Mouse (Mus musculus): ENCODE results near the gene Marcksl1. TPM values are rescaled to one million over a fixed set of nuclear protein-coding genes. Genes with fewer than 3 reads are reported as not detected.

Gene Marcksl1
- total RNA-seq (2014; rRNA removed) (1,946 and 1,960 TPM in 2 replicates), polyA plus RNA-seq (2015; fragmentation: Nextera tagmentation; extraction: Ambion mirVana) (2,276 and 2,298 TPM in 2 replicates)

DNA sequence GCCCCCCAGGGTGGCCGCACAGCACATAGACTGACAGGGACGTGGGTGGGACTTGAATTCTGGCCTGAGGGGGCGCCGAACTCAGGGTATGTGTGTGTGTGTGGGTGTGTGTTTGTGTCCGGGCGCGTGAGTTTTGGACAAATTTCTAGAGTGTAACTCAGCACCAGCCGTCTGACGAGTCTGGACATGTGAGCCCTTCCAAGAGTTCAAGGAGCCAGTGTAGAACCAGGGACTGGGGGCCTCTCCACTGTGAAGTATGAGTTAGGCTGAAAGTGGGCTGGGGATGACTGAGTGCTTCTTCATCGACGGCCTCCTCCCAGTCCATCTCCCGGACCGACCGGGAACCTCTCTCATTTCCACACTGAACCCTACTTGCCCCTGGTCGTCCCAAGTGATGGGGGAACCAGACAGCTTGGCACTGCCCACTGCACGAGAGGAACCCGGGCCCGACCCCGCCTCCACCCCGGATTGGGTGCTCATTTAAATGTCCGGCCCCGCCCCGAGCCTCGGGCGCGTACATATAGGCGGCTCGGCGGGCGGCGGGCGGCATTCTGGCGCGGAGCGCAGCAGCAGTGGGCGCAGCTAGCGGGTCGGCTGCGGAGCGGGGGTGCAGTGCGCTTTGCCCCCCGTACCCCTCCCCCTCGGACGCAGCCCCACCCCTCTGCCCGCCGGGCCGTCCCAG is at the start of gene Marcksl1:
TSS of gene Marcksl1 (plus strand) at position 496 of the 682 bp plus-strand sequence.
- Histone ChIP-seq H3K9ac (peak within 1 kb of the TSS; percentile 100), H3K27me3 (ENCODE audit: insufficient read depth, low read length) (no peaks in the 10 kb centered on the region), H3K4me3 (ENCODE audit: low read depth, low read length) (peak within 1 kb of the TSS; percentile 100), H3K4me1 (ENCODE audit: insufficient read depth) (no peaks in the 10 kb centered on the region), H3K9me3 (ENCODE audit: low read length) (no peaks in the 10 kb centered on the region), H3K36me3 (ENCODE audit: insufficient read depth) (peaks cover 14% of the 10 kb centered on the region), H3K4me2 (ENCODE audit: low read depth) (peak within 1 kb of the TSS; percentile 71), H3K27ac (ENCODE audit: low read depth, low read length) (peak within 1 kb of the TSS; percentile 98)
- 5% methylated on average over 45 of the region's 47 CpGs for WGBS
- ATAC-seq (peak; percentile 88), DNase-seq (peak; percentile 93)
- 0 out of 2 replicates have a peak, but pooled peaks have one; percentile 2 for TF ChIP-seq CTCF (IDR thresholded peaks at IDR 0.05; ENCODE audit: low read depth)

DNA sequence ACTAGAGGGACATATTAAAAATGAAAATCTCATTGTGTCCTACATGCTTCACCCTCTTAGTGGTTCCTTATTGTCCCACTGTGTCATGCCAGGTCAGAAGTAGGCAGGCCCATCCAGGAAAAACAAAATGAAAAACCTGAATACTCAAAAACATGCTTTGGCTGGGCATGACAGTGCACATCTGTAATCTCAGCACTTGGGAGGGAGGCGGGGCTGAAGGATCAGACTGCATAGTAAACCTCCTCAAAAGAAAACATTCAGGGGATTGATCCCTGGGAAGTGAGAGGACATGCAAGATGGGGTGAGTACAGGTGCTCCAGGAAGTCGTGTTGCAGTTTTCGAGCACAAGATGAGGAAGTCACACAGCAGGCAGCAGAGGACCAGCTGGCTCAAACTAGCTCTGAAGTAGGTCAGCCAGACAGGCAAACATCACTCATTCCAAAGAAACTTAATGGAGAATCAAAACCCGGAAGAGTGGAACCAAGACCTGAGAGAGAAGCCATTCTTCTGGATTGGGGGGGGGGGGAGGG is 49.0 kb upstream of the Marcksl1 start:
- 84% methylated on average over 4 of the region's 4 CpGs for WGBS
- H3K9ac ChIP-seq: no peak overlapping the region

DNA sequence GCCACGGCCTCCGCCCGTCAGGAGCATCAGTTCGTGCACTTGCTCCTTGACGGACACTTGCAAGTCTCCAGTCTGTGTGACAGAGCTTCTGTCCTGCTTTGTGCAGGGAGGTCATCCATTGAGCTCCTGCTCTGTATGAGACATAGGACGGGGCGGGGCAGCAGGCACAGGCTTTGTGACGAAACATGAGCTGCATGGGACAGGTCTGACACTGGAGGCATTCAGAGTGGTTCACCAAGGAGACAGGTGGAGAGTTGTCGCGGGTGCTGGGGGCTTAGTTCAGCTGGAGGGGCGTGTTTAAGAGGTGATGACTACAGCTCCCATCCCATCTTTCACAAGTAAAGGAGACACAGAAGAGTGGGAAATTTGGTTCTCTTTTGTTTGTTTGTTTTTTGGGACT is 37.3 kb upstream of the Marcksl1 start:
- Histone ChIP-seq H3K9ac (no peak overlapping the region), H3K4me3 (ENCODE audit: low read depth, low read length) (no peak overlapping the region), H3K36me3 (ENCODE audit: insufficient read depth) (peaks cover 73% of the 10 kb centered on the region), H3K27ac (ENCODE audit: low read depth, low read length) (no peak overlapping the region), H3K4me1 (ENCODE audit: insufficient read depth) (no peaks in the 10 kb centered on the region), H3K9me3 (ENCODE audit: low read length) (no peaks in the 10 kb centered on the region), H3K27me3 (ENCODE audit: insufficient read depth, low read length) (no peaks in the 10 kb centered on the region), H3K4me2 (ENCODE audit: low read depth) (no peak overlapping the region)
- 92% methylated on average over 11 of the region's 11 CpGs for WGBS
- ATAC-seq: no peak
- TF ChIP-seq CTCF (IDR thresholded peaks at IDR 0.05; ENCODE audit: low read depth): no peak
- DNase-seq: no peak

More for the DNA sequence above, 49.0 kb upstream of the Marcksl1 start:
- Histone ChIP-seq H3K4me3 (ENCODE audit: low read depth, low read length) (no peak overlapping the region), H3K4me2 (ENCODE audit: low read depth) (no peak overlapping the region), H3K4me1 (ENCODE audit: insufficient read depth) (peaks cover 7% of the 10 kb centered on the region), H3K36me3 (ENCODE audit: insufficient read depth) (peaks cover 51% of the 10 kb centered on the region), H3K9me3 (ENCODE audit: low read length) (no peaks in the 10 kb centered on the region), H3K27me3 (ENCODE audit: insufficient read depth, low read length) (no peaks in the 10 kb centered on the region), H3K27ac (ENCODE audit: low read depth, low read length) (no peak overlapping the region)
- TF ChIP-seq CTCF (IDR thresholded peaks at IDR 0.05; ENCODE audit: low read depth): no peak
- ATAC-seq (no peak), DNase-seq (no peak)

DNA sequence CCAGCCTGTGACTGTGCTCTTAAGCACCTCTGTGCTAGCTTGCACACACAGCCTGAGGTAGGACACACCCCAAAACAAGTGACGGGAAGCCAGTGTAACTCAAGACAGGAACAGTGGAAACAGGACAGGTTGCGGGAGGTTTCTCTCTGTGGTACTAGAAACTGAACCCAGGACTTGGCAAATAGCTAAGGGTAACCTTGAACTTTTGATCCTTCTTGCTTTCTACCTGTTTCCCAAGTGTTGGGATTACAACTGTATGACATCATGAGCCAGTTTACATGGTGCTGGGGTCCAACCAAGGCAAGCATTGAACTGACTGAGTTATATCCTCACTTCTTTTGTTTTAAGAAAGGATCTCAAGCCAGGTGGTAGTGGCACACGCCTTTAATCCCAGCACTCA is 33.5 kb upstream of the Marcksl1 start:
- H3K9ac ChIP-seq: no peak overlapping the region
- H3K4me2 ChIP-seq (ENCODE audit: low read depth): no peak overlapping the region
- WGBS: 90% methylated on average over 3 of the region's 3 CpGs
- no peak overlapping the region for H3K4me3 ChIP-seq (ENCODE audit: low read depth, low read length)
- H3K4me1 ChIP-seq (ENCODE audit: insufficient read depth): no peaks in the 10 kb centered on the region
- no peak for TF ChIP-seq CTCF (IDR thresholded peaks at IDR 0.05; ENCODE audit: low read depth)
- no peaks in the 10 kb centered on the region for H3K9me3 ChIP-seq (ENCODE audit: low read length)
- H3K27me3 ChIP-seq (ENCODE audit: insufficient read depth, low read length): no peaks in the 10 kb centered on the region
- DNase-seq: no peak
- ATAC-seq: no peak
- H3K36me3 ChIP-seq (ENCODE audit: insufficient read depth): peaks cover 64% of the 10 kb centered on the region
- H3K27ac ChIP-seq (ENCODE audit: low read depth, low read length): no peak overlapping the region

DNA sequence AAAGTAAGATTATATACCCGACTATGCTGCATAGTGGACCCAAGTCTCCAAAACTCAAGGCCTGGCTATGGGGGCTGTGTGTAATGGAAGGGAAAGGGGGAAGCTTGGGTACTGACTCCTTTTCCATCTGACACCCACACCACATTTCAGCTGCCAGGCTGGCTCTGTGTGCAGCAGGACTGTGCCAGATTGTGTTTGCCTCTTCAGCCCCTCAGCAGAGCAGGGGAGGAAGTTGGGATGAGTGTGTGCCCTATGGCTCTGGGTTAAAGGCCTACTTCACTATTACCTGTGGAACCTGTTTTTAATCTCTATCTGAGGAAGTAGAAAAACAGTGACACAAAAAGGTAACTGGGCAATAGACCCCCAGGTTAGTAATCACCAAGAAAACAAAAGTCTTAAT is 32.3 kb upstream of the Marcksl1 start:
- Histone ChIP-seq H3K27me3 (ENCODE audit: insufficient read depth, low read length) (no peaks in the 10 kb centered on the region), H3K36me3 (ENCODE audit: insufficient read depth) (peaks cover 67% of the 10 kb centered on the region), H3K9ac (no peak overlapping the region), H3K9me3 (ENCODE audit: low read length) (no peaks in the 10 kb centered on the region), H3K27ac (ENCODE audit: low read depth, low read length) (no peak overlapping the region), H3K4me3 (ENCODE audit: low read depth, low read length) (no peak overlapping the region), H3K4me1 (ENCODE audit: insufficient read depth) (no peaks in the 10 kb centered on the region), H3K4me2 (ENCODE audit: low read depth) (no peak overlapping the region)
- ATAC-seq (no peak), DNase-seq (no peak)
- TF ChIP-seq CTCF (IDR thresholded peaks at IDR 0.05; ENCODE audit: low read depth): no peak
- WGBS: 87% methylated on average over 1 of the region's 1 CpGs

DNA sequence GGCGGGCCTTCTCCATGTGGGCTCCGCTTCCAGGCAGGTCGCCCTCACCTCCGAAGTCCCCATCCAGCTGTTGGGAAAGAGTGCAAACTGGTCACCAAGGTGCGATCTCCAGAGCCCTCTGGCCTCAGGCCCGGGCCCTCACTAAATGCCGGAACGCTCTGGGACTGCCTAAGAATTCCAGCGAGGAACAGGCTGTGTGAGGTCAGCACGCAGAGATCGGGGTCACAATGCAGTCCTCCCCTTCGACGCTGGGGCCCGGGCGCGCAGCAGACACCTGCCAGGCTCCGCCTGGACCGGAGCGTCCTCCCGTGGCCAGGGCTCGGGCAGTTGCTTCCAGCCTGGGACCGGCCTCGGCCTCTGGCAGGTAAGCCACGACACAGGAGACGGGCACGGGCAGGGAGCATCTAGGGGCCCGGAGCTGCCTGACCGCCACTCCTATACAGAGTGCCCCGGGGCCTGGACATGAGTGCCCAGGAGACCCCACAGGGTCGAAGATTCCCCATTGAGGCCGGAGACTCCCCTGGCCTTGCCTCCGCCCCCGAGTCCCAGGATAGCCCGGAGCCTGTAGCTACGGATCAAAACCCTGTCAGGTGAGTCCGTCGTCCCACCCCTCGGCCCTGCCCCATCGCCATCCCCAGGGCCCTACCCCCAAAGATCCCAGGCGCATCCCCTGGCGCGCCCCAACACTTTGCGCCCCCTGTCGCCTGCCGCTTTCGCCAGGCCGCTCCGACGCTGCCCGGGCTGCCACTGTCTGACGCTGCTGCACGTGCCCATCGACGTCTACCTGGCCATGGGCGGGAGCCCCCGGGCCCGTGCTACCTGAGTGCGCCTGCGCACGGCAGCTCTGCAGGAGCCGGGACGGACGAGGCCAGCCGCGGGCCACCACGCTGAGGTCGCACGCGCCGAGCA is 22.2 kb upstream of the Marcksl1 start, which contains the start of the genes Tssk3 and Fam229a:
TSS of gene Tssk3 (minus strand) at position 51 of the 909 bp plus-strand sequence.
TSS of gene Fam229a (plus strand) at position 219 of the 909 bp plus-strand sequence.
- TF ChIP-seq CTCF (IDR thresholded peaks at IDR 0.05; ENCODE audit: low read depth): peak; percentile 50
- Histone ChIP-seq H3K9me3 (ENCODE audit: low read length) (no peaks in the 10 kb centered on the region), H3K27ac (ENCODE audit: low read depth, low read length) (no peak within 1 kb of the TSS), H3K4me1 (ENCODE audit: insufficient read depth) (peaks cover 9% of the 10 kb centered on the region; the same call in 1 of the 2 replicates), H3K4me2 (ENCODE audit: low read depth) (peak within 1 kb of the TSS; percentile 57), H3K9ac (peak within 1 kb of the TSS; percentile 36), H3K36me3 (ENCODE audit: insufficient read depth) (peaks cover 30% of the 10 kb centered on the region), H3K27me3 (ENCODE audit: insufficient read depth, low read length) (no peaks in the 10 kb centered on the region), H3K4me3 (ENCODE audit: low read depth, low read length) (peak within 1 kb of the TSS; percentile 30)
- 4% methylated on average over 70 of the region's 70 CpGs for WGBS
- ATAC-seq: peak; percentile 21; the same call in 1 of the 2 replicates
- peak; percentile 64 for DNase-seq
